Mouse (Mus musculus) neural tube, embryonic 14.5 days (tissue): Measurements from ENCODE around the gene Kcnma1. TPM values are rescaled to one million over a fixed set of nuclear protein-coding genes. Genes with fewer than 3 reads are reported as not detected.
A peak's percentile ranks its signal among the peaks of the same experiment; 100 is the strongest.

Experiments
- ATAC-seq: fragments of 200-750 bp; cut with Nextera tagmentation; 2 replicates; pipeline ENCODE4 v1.8.0; 2017; ENCODE audit warnings: low read depth, mild to moderate bottlenecking, moderate TSS enrichment, moderate library complexity
- H3K27ac ChIP-seq: fragments of 300-500 bp; sonication (generic); 2 replicates; pipeline ENCODE4 v1.5.1; 2014; ENCODE audit warnings: low read depth, mild to moderate bottlenecking, control low read depth, low read length, moderate library complexity, mixed read lengths
- H3K27me3 ChIP-seq: fragments of 300-500 bp; sonication (generic); 2 replicates; pipeline ENCODE4 v1.6.1; 2014; ENCODE audit warnings: low read length; ENCODE audit not compliant: control insufficient read depth, insufficient read depth
- H3K36me3 ChIP-seq: fragments of 300-500 bp; sonication (generic); 2 replicates; pipeline ENCODE4 v1.6.1; 2014; ENCODE audit warnings: low read length, mixed read lengths; ENCODE audit not compliant: control insufficient read depth, insufficient read depth
- H3K4me1 ChIP-seq: fragments of 300-500 bp; sonication (generic); 2 replicates; pipeline ENCODE4 v1.6.1; 2014; ENCODE audit warnings: low read length; ENCODE audit not compliant: control insufficient read depth, insufficient read depth
- H3K4me2 ChIP-seq: fragments of 300-500 bp; sonication (generic); 2 replicates; pipeline ENCODE4 v1.6.1; 2014; ENCODE audit warnings: mild to moderate bottlenecking, low read depth, low read length, control low read depth
- H3K4me3 ChIP-seq: fragments of 300-500 bp; sonication (generic); 2 replicates; pipeline ENCODE4 v1.5.1; 2014; ENCODE audit warnings: low read depth, low read length, control low read depth, mixed read lengths
- H3K9ac ChIP-seq: fragments of 300-500 bp; sonication (generic); replicated peaks from 2 replicates; pipeline ENCODE4 v1.6.1; 2014; ENCODE audit warnings: low read depth, mild to moderate bottlenecking, control low read depth, low read length, mixed read lengths
- H3K9me3 ChIP-seq: fragments of 300-500 bp; sonication (generic); 2 replicates; pipeline ENCODE4 v1.6.1; 2016; ENCODE audit warnings: low read length; ENCODE audit not compliant: control insufficient read depth
- WGBS: fragments of 180-500 bp; shearing (Covaris S2); extraction: QIAGEN DNeasy Blood & Tissue Kit; methylation state at CpG from one replicate; pipeline ENCODE4 v1.1.7; 2014; 5-methylcytosine and 5-hydroxymethylcytosine counted together
- polyA plus RNA-seq: library from polyadenylated mRNA; unstranded; fragments of >200 nt; fragmentation: Nextera tagmentation; extraction: Ambion mirVana; gene quantifications from 2 replicates; pipeline ENCODE4 v1.2.1, GENCODE M21; 2014

The Kcnma1 gene
- polyA plus RNA-seq, 1 experiment from 2014 or later: 28.9 TPM

DNA sequence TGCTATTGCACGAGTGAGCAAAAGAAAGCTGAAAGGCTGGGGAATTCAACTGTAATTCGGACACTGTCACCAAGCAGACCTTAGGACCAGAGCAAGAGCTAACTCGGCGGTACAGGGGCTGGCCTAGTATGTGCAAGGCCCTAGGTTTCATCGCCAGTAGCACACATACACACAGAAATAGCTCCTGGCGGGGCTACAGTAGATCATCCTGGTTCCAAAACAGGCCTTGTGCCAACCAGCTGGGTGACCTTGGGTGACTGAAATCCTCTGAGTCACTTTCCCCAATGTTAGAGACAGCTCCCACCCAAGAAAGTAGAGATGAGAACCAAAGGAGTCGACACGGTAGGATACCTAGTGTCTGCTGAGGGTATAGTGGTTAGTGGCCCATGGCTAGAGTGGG is 72.2 kb downstream of the Kcnma1 start:
- Histone ChIP-seq H3K27me3 (no peaks in the 10 kb centered on the region), H3K27ac (no peak overlapping the region), H3K4me2 (no peak overlapping the region), H3K9ac (no peak overlapping the region), H3K9me3 (no peaks in the 10 kb centered on the region), H3K4me3 (no peak overlapping the region), H3K36me3 (no peaks in the 10 kb centered on the region), H3K4me1 (no peaks in the 10 kb centered on the region)
- no peak for ATAC-seq
- WGBS: 88% methylated on average over 8 of the region's 8 CpGs

GRCm38 (mm10) chr14:23935016-23935415 is 79.3 kb downstream of the Kcnma1 start:
- H3K27me3 ChIP-seq: no peaks in the 10 kb centered on the region
- no peaks in the 10 kb centered on the region for H3K36me3 ChIP-seq
- ATAC-seq: no peak
- WGBS: 53% methylated on average over 6 of the region's 6 CpGs
- no peaks in the 10 kb centered on the region for H3K9me3 ChIP-seq
- no peaks in the 10 kb centered on the region for H3K4me1 ChIP-seq
- H3K9ac ChIP-seq: no peak overlapping the region
- no peak overlapping the region for H3K27ac ChIP-seq
- no peak overlapping the region for H3K4me2 ChIP-seq
- H3K4me3 ChIP-seq: no peak overlapping the region

GRCm38 (mm10) chr14:23931671-23932071 is 82.6 kb downstream of the Kcnma1 start:
- no peak overlapping the region for H3K4me2 ChIP-seq
- WGBS: 86% methylated on average over 6 of the region's 6 CpGs
- no peak overlapping the region for H3K27ac ChIP-seq
- H3K27me3 ChIP-seq: no peaks in the 10 kb centered on the region
- no peaks in the 10 kb centered on the region for H3K36me3 ChIP-seq
- no peak for ATAC-seq
- H3K4me1 ChIP-seq: no peaks in the 10 kb centered on the region
- no peak overlapping the region for H3K4me3 ChIP-seq
- no peaks in the 10 kb centered on the region for H3K9me3 ChIP-seq
- no peak overlapping the region for H3K9ac ChIP-seq

DNA sequence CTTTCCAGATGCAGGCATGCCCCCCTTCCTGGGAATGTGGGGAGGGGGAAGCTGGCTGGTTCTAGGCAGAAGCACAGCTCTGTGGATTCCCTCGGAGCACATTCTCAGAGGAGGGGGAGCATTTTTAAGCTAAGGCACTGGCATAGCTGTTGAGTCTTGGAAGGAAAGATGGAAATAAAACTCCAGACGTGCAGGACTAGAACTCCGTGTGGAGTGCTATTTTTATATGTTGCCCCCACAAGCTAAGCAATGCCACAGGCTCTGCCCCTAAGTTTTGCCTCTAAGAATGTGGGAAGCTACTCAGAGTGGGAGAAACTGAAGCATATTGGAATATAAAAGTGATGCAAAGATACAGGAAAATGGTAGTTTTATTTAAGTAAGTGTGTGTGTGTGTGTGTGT is 85.1 kb downstream of the Kcnma1 start:
- no peak overlapping the region for H3K9ac ChIP-seq
- WGBS: 88% methylated on average over 3 of the region's 3 CpGs
- H3K4me1 ChIP-seq: no peaks in the 10 kb centered on the region
- ATAC-seq: no peak
- H3K36me3 ChIP-seq: no peaks in the 10 kb centered on the region
- no peaks in the 10 kb centered on the region for H3K27me3 ChIP-seq
- no peak overlapping the region for H3K4me2 ChIP-seq
- no peak overlapping the region for H3K27ac ChIP-seq
- no peaks in the 10 kb centered on the region for H3K9me3 ChIP-seq
- H3K4me3 ChIP-seq: no peak overlapping the region

DNA sequence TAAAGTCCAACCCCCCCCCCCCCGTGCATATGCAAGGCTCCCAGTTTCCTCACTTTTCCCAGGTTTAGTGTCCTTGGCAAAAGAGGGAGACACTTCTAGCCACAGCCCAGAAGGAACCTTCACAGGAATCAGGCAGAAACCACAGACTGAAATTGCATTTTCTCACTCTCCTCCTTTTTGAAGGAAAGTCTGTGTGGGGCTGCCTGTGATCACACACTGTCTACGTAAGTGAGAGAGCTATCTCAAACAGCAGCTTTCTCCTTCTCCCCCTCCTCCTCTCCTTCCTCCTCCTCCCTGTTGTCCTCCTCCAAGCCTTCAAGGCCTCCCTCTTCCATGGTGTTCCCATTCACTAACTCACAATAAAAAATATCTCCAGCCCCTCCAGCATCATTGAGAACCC is 90.9 kb downstream of the Kcnma1 start:
- Histone ChIP-seq H3K36me3 (no peaks in the 10 kb centered on the region), H3K27ac (no peak overlapping the region), H3K9ac (no peak overlapping the region), H3K4me2 (no peak overlapping the region), H3K4me1 (no peaks in the 10 kb centered on the region), H3K4me3 (no peak overlapping the region), H3K27me3 (no peaks in the 10 kb centered on the region), H3K9me3 (no peaks in the 10 kb centered on the region)
- ATAC-seq: no peak
- WGBS: 88% methylated on average over 2 of the region's 2 CpGs

- H3K27ac ChIP-seq: no peak overlapping the region
- no peak for ATAC-seq
Measured at GRCm38 (mm10) chr14:23922755-23923154, 91.5 kb downstream of the Kcnma1 start.

GRCm38 (mm10) chr14:23911108-23911629 is 103.1 kb downstream of the Kcnma1 start:
- no peak for ATAC-seq
- H3K9me3 ChIP-seq: no peaks in the 10 kb centered on the region
- H3K4me2 ChIP-seq: no peak overlapping the region
- WGBS: 67% methylated on average over 1 of the region's 1 CpGs
- no peaks in the 10 kb centered on the region for H3K4me1 ChIP-seq
- H3K9ac ChIP-seq: no peak overlapping the region
- H3K27ac ChIP-seq: no peak overlapping the region
- H3K4me3 ChIP-seq: no peak overlapping the region
- no peaks in the 10 kb centered on the region for H3K36me3 ChIP-seq
- no peaks in the 10 kb centered on the region for H3K27me3 ChIP-seq

More at GRCm38 (mm10) chr14:23922755-23923154, 91.5 kb downstream of the Kcnma1 start:
- H3K9me3 ChIP-seq: no peaks in the 10 kb centered on the region
- no peaks in the 10 kb centered on the region for H3K4me1 ChIP-seq
- H3K27me3 ChIP-seq: no peaks in the 10 kb centered on the region
- H3K9ac ChIP-seq: no peak overlapping the region
- 85% methylated on average over 3 of the region's 3 CpGs for WGBS
- no peaks in the 10 kb centered on the region for H3K36me3 ChIP-seq
- no peak overlapping the region for H3K4me2 ChIP-seq
- H3K4me3 ChIP-seq: no peak overlapping the region

- Histone ChIP-seq H3K36me3 (no peaks in the 10 kb centered on the region), H3K4me2 (no peak overlapping the region), H3K4me3 (no peak overlapping the region), H3K4me1 (no peaks in the 10 kb centered on the region), H3K27me3 (no peaks in the 10 kb centered on the region), H3K9ac (no peak overlapping the region), H3K27ac (no peak overlapping the region), H3K9me3 (no peaks in the 10 kb centered on the region)
- WGBS: 80% methylated on average over 5 of the region's 5 CpGs
- ATAC-seq: no peak
Measured at GRCm38 (mm10) chr14:23908564-23908963, 105.7 kb downstream of the Kcnma1 start.

DNA sequence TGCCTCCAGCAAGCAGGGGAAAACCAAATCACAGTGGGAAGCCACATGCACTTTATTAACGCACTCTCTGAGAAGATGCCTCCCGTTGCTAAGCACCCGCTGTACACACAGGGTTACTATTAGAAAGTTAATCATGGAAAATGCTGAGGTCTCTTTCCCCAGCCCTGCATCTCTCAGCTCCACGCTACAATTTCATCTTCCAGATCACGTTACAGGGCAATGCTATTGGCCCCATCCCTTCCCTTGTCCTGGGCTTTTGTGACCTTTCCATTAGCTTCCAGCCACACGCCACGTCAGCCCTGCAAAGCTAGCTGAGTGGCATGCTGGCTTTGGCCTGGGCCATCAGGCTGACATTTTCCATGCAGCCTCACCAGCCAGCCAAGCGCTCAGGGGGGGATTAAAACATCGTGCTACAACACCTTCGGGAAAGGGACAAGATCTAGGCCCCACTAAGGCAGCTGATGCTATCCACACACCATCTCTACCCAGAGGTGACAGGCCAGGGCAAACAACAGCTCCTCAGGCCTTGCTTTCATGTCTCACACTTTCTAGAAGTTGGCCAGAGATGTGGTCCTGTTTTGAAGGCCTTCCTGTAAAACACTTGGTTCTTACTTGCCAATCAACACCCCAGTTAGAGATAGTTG is 111.5 kb downstream of the Kcnma1 start:
- Histone ChIP-seq H3K9me3 (no peaks in the 10 kb centered on the region), H3K4me2 (no peak overlapping the region), H3K27ac (peak overlapping the region; percentile 46; the same call in 1 of the 2 replicates), H3K27me3 (no peaks in the 10 kb centered on the region), H3K36me3 (no peaks in the 10 kb centered on the region), H3K4me3 (no peak overlapping the region), H3K4me1 (peaks cover 13% of the 10 kb centered on the region), H3K9ac (no peak overlapping the region)
- WGBS: 35% methylated on average over 10 of the region's 10 CpGs
- ATAC-seq: peak; percentile 86
